Mouse (Mus musculus): ENCODE results near the gene Insig2. TPM values are rescaled to one million over a fixed set of nuclear protein-coding genes. Genes with fewer than 3 reads are reported as not detected.

The Insig2 gene
- total and polyA plus RNA-seq, 3 experiments, result 16.1 to 16.9 TPM; not detected in 1

GRCm38 (mm10) chr1:121333986-121334703 lies 1.8 kb upstream of the Insig2 start:
- Histone ChIP-seq H3K79me2 (ENCODE audit: control insufficient read depth, insufficient read depth, low read length, poor library complexity) (no peaks in the 10 kb centered on the region), H3K27ac (ENCODE audit: control insufficient read depth, low read depth, low read length) (no peak overlapping the region), H3K4me3 (ENCODE audit: control insufficient read depth in 1 of 2, insufficient read depth in 1 of 2, low read depth in 2 of 2, low read length in 2 of 2) (no peak overlapping the region), H3K27me3 (ENCODE audit: control insufficient read depth in 1 of 2, insufficient read depth in 2 of 2, low read length in 2 of 2) (no peaks in the 10 kb centered on the region), H3K9me3 (replicated peaks; ENCODE audit: insufficient read depth, low read length) (no peaks in the 10 kb centered on the region), H3K36me3 (ENCODE audit: control insufficient read depth in 1 of 2, insufficient read depth in 2 of 2, low read length in 2 of 2) (peaks cover 0 to 2% of the 10 kb centered on the region in 2 experiments; a peak in 1 of 4 replicates), H3K9ac (ENCODE audit: control insufficient read depth, low read depth, low read length, poor library complexity, severe bottlenecking) (no peak overlapping the region), H3K4me1 (ENCODE audit: control insufficient read depth in 1 of 2, insufficient read depth in 2 of 2, low read length in 2 of 2) (peaks cover 0 to 2% of the 10 kb centered on the region in 2 experiments; a peak in 1 of 4 replicates)
- no peak for DNase-seq (ENCODE audit: low read depth, low spot score)
- no peak for TF ChIP-seq E2F4 (IDR thresholded peaks at IDR 0.05; ENCODE audit: borderline replicate concordance, low read depth, low read length)
- TF ChIP-seq SMC3 (IDR thresholded peaks at IDR 0.05; ENCODE audit: low read depth, low read length), result no peak
- TF ChIP-seq TAL1 (IDR thresholded peaks at IDR 0.05; ENCODE audit: low read length), result no peak
- TF ChIP-seq RCOR1 (IDR thresholded peaks at IDR 0.05; ENCODE audit: low read depth, low read length), result no peak
- TF ChIP-seq UBTF (IDR thresholded peaks at IDR 0.05; ENCODE audit: borderline replicate concordance, insufficient read depth, low read depth, low read length), result no peak

GRCm38 (mm10) chr1:121330621-121331020 lies 1.8 kb downstream of the Insig2 start:
- Histone ChIP-seq H3K9me3 (replicated peaks; ENCODE audit: insufficient read depth, low read length) (no peaks in the 10 kb centered on the region), H3K4me3 (ENCODE audit: control insufficient read depth in 1 of 2, insufficient read depth in 1 of 2, low read depth in 2 of 2, low read length in 2 of 2) (no peak overlapping the region), H3K9ac (ENCODE audit: control insufficient read depth, low read depth, low read length, poor library complexity, severe bottlenecking) (no peak overlapping the region), H3K4me1 (ENCODE audit: control insufficient read depth in 1 of 2, insufficient read depth in 2 of 2, low read length in 2 of 2) (peaks cover 0 to 6% of the 10 kb centered on the region in 2 experiments), H3K27ac (ENCODE audit: control insufficient read depth, low read depth, low read length) (no peak overlapping the region), H3K36me3 (ENCODE audit: control insufficient read depth in 1 of 2, insufficient read depth in 2 of 2, low read length in 2 of 2) (peaks cover 0 to 8% of the 10 kb centered on the region in 2 experiments; a peak in 2 of 4 replicates), H3K79me2 (ENCODE audit: control insufficient read depth, insufficient read depth, low read length, poor library complexity) (peaks cover 13% of the 10 kb centered on the region), H3K27me3 (ENCODE audit: control insufficient read depth in 1 of 2, insufficient read depth in 2 of 2, low read length in 2 of 2) (no peaks in the 10 kb centered on the region)
- DNase-seq (ENCODE audit: low read depth, low spot score), result no peak
- no peak for TF ChIP-seq USF2 (IDR thresholded peaks at IDR 0.05; ENCODE audit: borderline replicate concordance in 1 of 2, insufficient read depth in 1 of 2, low read depth in 1 of 2, low read length in 2 of 2)
- TF ChIP-seq GABPA (IDR thresholded peaks at IDR 0.05; ENCODE audit: low read depth, low read length), result no peak
- TF ChIP-seq CTCF (IDR thresholded peaks at IDR 0.05 in 2 of 3, conservative IDR thresholded peaks at IDR 0.05 in 1 of 3; ENCODE audit: control insufficient read depth in 1 of 3, insufficient read depth in 1 of 3, low read depth in 2 of 3, low read length in 3 of 3, poor library complexity in 1 of 3, severe bottlenecking in 1 of 3), result no peak
- TF ChIP-seq HCFC1 (IDR thresholded peaks at IDR 0.05; ENCODE audit: low read depth, low read length), result no peak
- no peak for TF ChIP-seq UBTF (IDR thresholded peaks at IDR 0.05; ENCODE audit: borderline replicate concordance, insufficient read depth, low read depth, low read length)
- no peak for TF ChIP-seq NRF1 (IDR thresholded peaks at IDR 0.05; ENCODE audit: insufficient read depth, low read depth, low read length, poor library complexity, severe bottlenecking)
- no peak for TF ChIP-seq MAZ (IDR thresholded peaks at IDR 0.05; ENCODE audit: low read depth, low read length)
- TF ChIP-seq MYB (IDR thresholded peaks at IDR 0.05; ENCODE audit: low read depth, low read length), result no peak
- TF ChIP-seq JUND (IDR thresholded peaks at IDR 0.05; ENCODE audit: low read depth, low read length), result no peak
- TF ChIP-seq POLR2AphosphoS2 (IDR thresholded peaks at IDR 0.05; ENCODE audit: low read length), result no peak
- no peak for TF ChIP-seq MEF2A (IDR thresholded peaks at IDR 0.05; ENCODE audit: extremely low read depth, insufficient replicate concordance, low read depth, low read length, poor library complexity, severe bottlenecking)
- no peak for TF ChIP-seq MYC (IDR thresholded peaks at IDR 0.05; ENCODE audit: low read depth, low read length)
- no peak for TF ChIP-seq KAT2A (conservative IDR thresholded peaks at IDR 0.05; ENCODE audit: low read depth, low read length)
- TF ChIP-seq CHD2 (IDR thresholded peaks at IDR 0.05; ENCODE audit: low read length), result no peak

Measured in MEL (cell line).